Mouse (Mus musculus) small intestine, adult 2 months (tissue): Measurements from ENCODE around the gene Sox15. TPM values are rescaled to one million over a fixed set of nuclear protein-coding genes. Genes with fewer than 3 reads are reported as not detected.

Experiments
- H3K27ac ChIP-seq: fragments of 200-500 bp; 2 replicates; pipeline ENCODE4 v1.5.1; 2012; ENCODE audit warnings: low read depth, low read length, control low read depth, inconsistent platforms; ENCODE audit not compliant: insufficient read depth
- H3K27me3 ChIP-seq: fragments of 200-500 bp; 2 replicates; pipeline ENCODE4 v1.6.1; 2012; ENCODE audit warnings: mild to moderate bottlenecking, moderate library complexity, low read length, inconsistent platforms; ENCODE audit not compliant: control insufficient read depth, insufficient read depth
- H3K36me3 ChIP-seq: fragments of 200-500 bp; 2 replicates; pipeline ENCODE4 v1.6.1; 2012; ENCODE audit warnings: mild to moderate bottlenecking, low read length, control low read depth, inconsistent platforms; ENCODE audit not compliant: control insufficient read depth, insufficient read depth
- H3K4me1 ChIP-seq: fragments of 200-500 bp; 2 replicates; pipeline ENCODE4 v1.6.1; 2012; ENCODE audit warnings: low read length, inconsistent platforms, mixed read lengths; ENCODE audit not compliant: control insufficient read depth, insufficient read depth, insufficient read length
- H3K4me3 ChIP-seq: fragments of 200-500 bp; 2 replicates; pipeline ENCODE4 v1.5.1; 2012; ENCODE audit warnings: low read depth, mild to moderate bottlenecking, control low read depth, inconsistent platforms, low read length, moderate library complexity
- CTCF ChIP-seq: fragments of 200-500 bp; IDR thresholded peaks from 2 replicates; pipeline ENCODE4 v1.5.1; 2012; ENCODE audit warnings: low read depth, mild to moderate bottlenecking, control low read depth, inconsistent platforms, low read length, moderate library complexity, mixed read lengths; ENCODE audit not compliant: insufficient replicate concordance, insufficient read length; ENCODE audit errors: extremely low read depth
- POLR2A ChIP-seq: fragments of 200-500 bp; IDR thresholded peaks from 2 replicates; pipeline ENCODE4 v1.6.1; 2012; ENCODE audit warnings: low read depth, mild to moderate bottlenecking, control low read depth, inconsistent platforms, low read length, moderate library complexity
- WGBS: fragments of 180-500 bp; shearing (Covaris S2); methylation state at CpG from one replicate; pipeline ENCODE4 v1.1.7; 2018; 5-methylcytosine and 5-hydroxymethylcytosine counted together
- polyA plus RNA-seq: library from polyadenylated mRNA; depleted of rRNA; stranded (reverse); fragments of >200 nt; gene quantifications from 2 replicates; pipeline ENCODE4 v1.2.3, GENCODE M21; 2012

Gene Sox15
- polyA plus RNA-seq, 1 experiment: not detected

DNA sequence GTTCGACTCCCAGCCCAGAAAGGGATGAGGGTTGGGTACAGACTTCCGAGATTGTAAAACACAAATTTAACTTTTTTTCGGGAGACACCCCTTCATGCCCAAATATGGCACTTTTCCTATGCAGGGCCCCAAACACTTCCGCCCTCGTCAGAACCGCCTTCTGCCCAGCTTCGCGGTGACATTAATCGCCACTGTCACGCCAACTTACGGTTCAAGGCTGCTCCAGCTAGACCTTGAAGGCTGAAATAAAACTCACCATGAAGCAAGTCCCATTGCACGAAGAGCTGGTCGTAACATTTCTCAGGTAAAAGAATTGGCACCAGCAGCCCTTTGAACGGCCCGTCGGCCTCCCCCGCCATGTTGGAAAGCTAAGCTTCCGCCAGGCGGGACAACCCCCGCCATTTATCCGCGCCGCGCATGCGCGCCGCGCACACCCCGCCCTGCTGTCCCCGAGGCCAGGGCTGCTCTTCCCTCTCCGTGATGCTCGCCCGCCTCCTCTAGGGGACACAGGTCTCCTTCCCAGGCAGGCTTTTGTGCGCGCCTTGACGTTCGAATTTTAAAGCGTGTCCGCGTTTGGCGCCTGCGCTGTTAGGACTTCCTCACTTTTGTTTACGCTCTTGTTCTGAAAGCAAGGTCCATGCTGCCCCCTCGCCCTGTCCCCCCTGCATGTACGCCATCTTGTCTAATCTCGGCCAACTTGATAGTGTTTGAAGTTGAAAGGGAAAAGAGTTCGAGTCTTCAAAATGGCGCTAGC lies 7.3 kb downstream of the Sox15 start, which contains the start of gene Mpdu1:
Gene Mpdu1 (minus strand): TSS at position 430 of the 754 bp plus-strand sequence.
- H3K36me3 ChIP-seq: peaks cover 18% of the 10 kb centered on the region
- WGBS: under 1% methylated on average over 48 of the region's 48 CpGs

DNA sequence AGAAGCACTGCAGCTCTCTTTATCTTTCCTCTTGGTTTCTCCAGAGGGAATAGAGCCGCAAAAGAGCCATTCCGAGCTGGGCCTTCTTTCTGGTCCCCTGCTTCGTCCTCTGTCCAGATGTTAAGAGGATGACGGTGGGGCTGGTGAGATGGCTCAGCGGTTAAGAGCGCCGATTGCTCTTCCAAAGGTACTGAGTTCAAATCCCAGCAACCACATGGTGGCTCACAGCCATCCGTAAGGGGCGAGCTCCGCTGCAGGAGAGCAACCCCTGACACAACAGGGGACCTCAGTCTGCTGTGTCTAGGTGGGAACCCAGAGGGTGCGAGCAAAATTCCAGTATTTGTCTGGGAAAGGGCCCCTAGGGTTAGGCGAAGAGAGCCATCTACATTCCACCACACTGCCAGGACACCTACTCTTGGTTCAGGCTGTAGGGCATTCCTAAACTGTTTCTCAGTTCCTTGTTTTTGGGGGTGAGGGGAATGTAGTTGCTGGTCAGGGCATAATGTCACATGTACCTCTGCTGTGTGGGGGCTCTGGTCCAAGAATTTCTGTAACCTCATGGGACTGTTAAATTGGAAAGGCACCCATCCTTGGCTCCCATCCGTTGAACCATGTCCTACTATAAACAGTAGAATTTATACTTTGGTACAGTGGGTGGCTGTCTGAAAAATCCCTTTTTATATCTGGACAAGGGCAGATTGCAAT lies 8.0 kb downstream of the Sox15 start:
- Histone ChIP-seq H3K4me3 (peak overlapping the region; percentile 72), H3K27me3 (no peaks in the 10 kb centered on the region), H3K27ac (peak overlapping the region; percentile 98), H3K36me3 (peaks cover 21% of the 10 kb centered on the region), H3K4me1 (peaks cover 7% of the 10 kb centered on the region)
- no peak for TF ChIP-seq POLR2A
- TF ChIP-seq CTCF: no peak
- 59% methylated on average over 13 of the region's 13 CpGs for WGBS

More for the DNA sequence above, 7.3 kb downstream of the Sox15 start, which contains the start of gene Mpdu1:
- TF ChIP-seq CTCF: no peak
- TF ChIP-seq POLR2A: peak; percentile 95
- Histone ChIP-seq H3K27me3 (no peaks in the 10 kb centered on the region), H3K4me3 (peak within 1 kb of the TSS; percentile 72), H3K4me1 (peaks cover 7% of the 10 kb centered on the region), H3K27ac (peak within 1 kb of the TSS; percentile 98)

DNA sequence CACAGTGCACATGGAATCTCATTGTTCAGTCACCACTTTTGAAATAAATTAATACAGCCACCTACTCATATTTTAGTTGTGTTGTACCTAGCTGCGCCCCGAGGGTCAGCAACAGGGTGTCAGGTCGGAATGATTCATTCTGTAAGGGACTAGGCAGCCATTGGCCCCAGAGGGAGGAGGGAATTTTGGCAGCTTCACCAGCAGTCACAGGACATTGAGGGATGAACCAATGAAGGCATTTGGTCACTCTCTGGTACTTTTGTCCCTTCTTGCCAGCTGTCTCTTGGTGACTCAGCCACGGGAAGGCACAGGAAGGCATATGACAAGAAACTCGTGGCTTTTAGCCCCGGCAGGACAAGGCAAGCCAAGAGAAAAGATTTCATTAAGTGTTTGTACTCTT lies 8.7 kb downstream of the Sox15 start:
- no peaks in the 10 kb centered on the region for H3K27me3 ChIP-seq
- TF ChIP-seq POLR2A: no peak
- no peak for TF ChIP-seq CTCF
- peaks cover 22% of the 10 kb centered on the region for H3K36me3 ChIP-seq
- 78% methylated on average over 6 of the region's 6 CpGs for WGBS
- H3K4me1 ChIP-seq: peaks cover 7% of the 10 kb centered on the region
- no peak overlapping the region for H3K27ac ChIP-seq
- no peak overlapping the region for H3K4me3 ChIP-seq

DNA sequence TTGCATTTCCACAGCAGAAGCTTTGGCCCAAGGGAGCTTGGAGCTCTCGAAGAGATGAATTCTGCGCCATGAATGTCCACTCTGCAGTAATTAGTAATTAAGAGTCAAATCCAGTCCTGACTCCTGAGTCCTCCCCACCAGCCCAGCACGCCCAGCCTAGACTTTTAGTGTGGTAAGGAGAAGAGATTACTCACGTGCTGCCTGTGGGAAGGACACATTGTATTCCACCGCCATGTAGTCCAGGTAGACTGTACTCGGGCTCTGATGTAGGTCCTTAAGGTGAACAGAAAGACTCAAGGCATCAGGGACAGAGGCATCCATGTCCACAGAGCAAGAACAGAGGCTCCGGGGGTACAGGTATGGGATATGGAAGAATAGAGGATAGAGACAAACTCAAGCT lies 9.7 kb downstream of the Sox15 start:
- 84% methylated on average over 7 of the region's 7 CpGs for whole genome bisulfite sequencing
- TF ChIP-seq CTCF: no peak
- TF ChIP-seq POLR2A: no peak
- Histone ChIP-seq H3K36me3 (peaks cover 31% of the 10 kb centered on the region), H3K4me3 (no peak overlapping the region), H3K27ac (no peak overlapping the region), H3K27me3 (no peaks in the 10 kb centered on the region), H3K4me1 (peaks cover 7% of the 10 kb centered on the region)

DNA sequence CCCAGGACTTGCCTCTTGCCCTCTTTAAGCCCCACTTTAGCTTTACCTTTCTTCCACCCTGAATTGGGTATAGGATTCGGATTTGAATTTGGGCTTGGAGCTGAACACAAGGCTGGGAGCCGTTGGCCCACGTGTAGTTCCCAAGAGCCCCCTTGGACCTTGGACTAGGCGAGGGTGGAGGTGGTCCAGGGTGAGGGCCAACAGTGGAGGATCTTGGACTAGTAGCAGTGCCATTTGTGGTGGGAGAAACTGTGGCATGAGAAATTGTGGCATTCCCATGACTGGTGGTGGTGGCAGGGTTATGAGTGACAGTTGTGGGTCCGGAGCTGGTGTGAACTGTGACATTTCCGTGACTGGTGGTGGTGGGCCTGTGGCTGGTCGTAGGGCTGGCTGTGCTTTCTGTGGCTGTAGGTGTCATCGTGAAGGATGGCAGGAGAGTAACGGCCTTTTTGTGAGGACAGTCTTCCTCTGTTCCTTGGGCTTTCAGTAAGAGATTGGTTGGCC lies 10.4 kb downstream of the Sox15 start:
- TF ChIP-seq POLR2A (no peak), CTCF (no peak)
- Histone ChIP-seq H3K27me3 (no peaks in the 10 kb centered on the region), H3K36me3 (peaks cover 34% of the 10 kb centered on the region), H3K27ac (peak overlapping the region; percentile 1; the same call in 1 of the 2 replicates), H3K4me1 (peaks cover 7% of the 10 kb centered on the region), H3K4me3 (peak overlapping the region; percentile 25)
- WGBS: 65% methylated on average over 9 of the region's 9 CpGs

DNA sequence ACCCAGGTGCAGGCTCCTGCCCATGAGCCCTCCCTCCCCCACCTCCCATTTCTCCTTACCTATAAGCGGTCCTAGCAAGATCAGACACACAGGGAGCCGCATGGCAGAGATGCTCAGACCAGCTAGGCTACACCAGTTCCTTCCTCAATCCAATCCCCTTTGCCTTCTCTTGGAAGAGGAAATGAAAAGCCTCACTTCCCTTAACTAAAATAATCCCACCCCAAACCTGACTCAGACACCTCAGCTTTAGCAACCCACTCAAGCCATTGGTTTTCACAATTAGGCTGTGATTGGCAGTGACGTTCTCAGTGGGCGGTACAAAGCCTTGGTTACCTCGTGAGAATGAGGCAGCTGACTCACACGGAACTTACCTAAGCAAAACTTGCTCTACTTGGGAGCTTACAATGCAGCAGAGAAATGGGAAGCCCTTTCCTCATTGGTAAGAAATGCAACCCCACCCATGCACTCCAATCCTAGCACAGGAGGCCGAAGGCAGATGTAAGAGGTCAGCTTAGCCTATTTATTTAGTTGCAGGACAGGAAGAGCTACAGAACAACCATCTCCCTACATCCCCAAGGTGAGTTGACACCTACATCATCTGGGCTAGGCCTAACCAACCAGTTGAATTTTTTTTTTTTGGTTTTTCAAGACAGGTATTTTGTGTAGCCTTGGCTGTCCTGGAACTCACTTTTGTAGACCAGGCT lies 11.0 kb downstream of the Sox15 start, which contains the start of gene Cd68:
Gene Cd68 (minus strand): TSS at position 193 of the 704 bp plus-strand sequence.
- peaks cover 38% of the 10 kb centered on the region for H3K36me3 ChIP-seq
- WGBS: 37% methylated on average over 7 of the region's 7 CpGs

More for the DNA sequence above, 11.0 kb downstream of the Sox15 start, which contains the start of gene Cd68:
- peak within 1 kb of the TSS; percentile 25 for H3K4me3 ChIP-seq
- H3K27ac ChIP-seq: peak within 1 kb of the TSS; percentile 1; the same call in 1 of the 2 replicates
- H3K27me3 ChIP-seq: no peaks in the 10 kb centered on the region
- peaks cover 7% of the 10 kb centered on the region for H3K4me1 ChIP-seq
- TF ChIP-seq POLR2A (no peak), CTCF (no peak)
